Mouse (Mus musculus) midbrain, embryonic 10.5 days (tissue): Measurements from ENCODE around the gene Lcn9. TPM values are rescaled to one million over a fixed set of nuclear protein-coding genes. Genes with fewer than 3 reads are reported as not detected.
"Not testable (repeated sequence)": the region's sequence is repeated elsewhere in the genome, so short reads cannot be mapped to it uniquely, and the experiment has no call there.

ENCODE experiments used
- DNase-seq: peaks from one replicate; pipeline ENCODE4 v3.0.0-alpha.2; 2017; ENCODE audit warnings: low spot score
- H3K27ac ChIP-seq: fragments of 300-500 bp; sonication (generic); replicated peaks from 2 replicates; pipeline ENCODE4 v1.5.1; 2016; ENCODE audit warnings: mild to moderate bottlenecking
- H3K27me3 ChIP-seq: fragments of 300-500 bp; sonication (generic); 2 replicates; pipeline ENCODE4 v1.6.1; 2016; ENCODE audit warnings: low read depth, mild to moderate bottlenecking; ENCODE audit not compliant: poor library complexity, severe bottlenecking
- H3K36me3 ChIP-seq: fragments of 300-500 bp; sonication (generic); 2 replicates; pipeline ENCODE4 v1.6.1; 2016; ENCODE audit warnings: mild to moderate bottlenecking, moderate library complexity
- H3K4me1 ChIP-seq: fragments of 300-500 bp; sonication (generic); 2 replicates; pipeline ENCODE4 v1.6.1; 2016
- H3K4me3 ChIP-seq: fragments of 300-500 bp; sonication (generic); 2 replicates; pipeline ENCODE4 v1.5.1; 2016; ENCODE audit warnings: mild to moderate bottlenecking, moderate library complexity
- H3K9me3 ChIP-seq: fragments of 300-500 bp; sonication (generic); replicated peaks from 2 replicates; pipeline ENCODE4 v1.6.1; 2016; ENCODE audit warnings: mild to moderate bottlenecking
- WGBS: fragments of 180-500 bp; shearing (Covaris S2); methylation state at CpG from one replicate; pipeline ENCODE4 v1.1.7; 2016; 5-methylcytosine and 5-hydroxymethylcytosine counted together
- polyA plus RNA-seq: library from polyadenylated mRNA; unstranded; fragments of >200 nt; fragmentation: Nextera tagmentation; extraction: Ambion mirVana; gene quantifications from 2 replicates; pipeline ENCODE4 v1.2.1, GENCODE M21; 2016

Gene Lcn9
- polyA plus RNA-seq, 1 experiment from 2014 or later = not detected

DNA sequence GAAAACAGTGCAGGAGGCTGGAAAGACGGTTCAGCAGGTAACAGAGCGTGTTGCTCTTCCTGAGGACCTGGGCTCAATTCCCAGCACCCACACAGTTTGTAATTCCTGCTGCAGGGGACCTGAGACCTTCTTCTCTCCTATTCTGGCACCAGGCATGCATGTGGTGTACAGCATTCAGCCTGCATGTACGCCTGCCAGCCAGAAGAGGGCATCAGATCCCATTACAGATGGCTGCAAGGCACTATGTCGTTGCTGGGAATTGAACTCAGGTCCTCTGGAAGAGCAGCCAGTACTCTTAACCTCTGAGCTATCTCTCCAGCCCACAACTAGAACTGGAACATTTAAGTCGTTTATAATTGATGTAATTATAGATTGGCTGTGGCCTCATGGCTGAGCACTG, 9.6 kb upstream of the Lcn9 start:
- Histone ChIP-seq H3K36me3 (no peaks in the 10 kb centered on the region), H3K4me3 (no peak overlapping the region), H3K27ac (no peak overlapping the region), H3K9me3 (no peaks in the 10 kb centered on the region), H3K4me1 (no peaks in the 10 kb centered on the region), H3K27me3 (no peaks in the 10 kb centered on the region)
- DNase-seq = no peak
- WGBS = 77% methylated on average over 5 of the region's 5 CpGs

DNA sequence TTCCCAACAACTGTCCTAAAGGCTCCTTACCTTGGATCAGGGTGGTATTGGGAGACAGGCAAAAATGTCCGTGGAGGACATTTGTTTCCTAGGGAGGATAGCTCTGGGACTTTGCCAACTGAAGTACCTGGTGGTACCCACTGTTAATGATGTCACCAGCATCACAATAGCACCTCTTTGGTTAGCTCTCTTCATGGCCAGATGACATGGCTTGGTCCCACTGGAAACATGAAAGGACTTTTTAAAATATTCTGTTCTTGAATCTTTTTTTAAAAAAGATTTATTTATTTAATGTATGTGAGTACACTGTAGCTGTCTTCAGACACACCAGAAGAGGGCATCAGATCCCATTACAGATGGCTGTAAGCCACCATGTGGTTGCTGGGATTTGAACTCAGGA, 7.2 kb upstream of the Lcn9 start, which contains the start of gene Glt6d1:
TSS of gene Glt6d1 (minus strand) at position 101 of the 400 bp plus-strand sequence.
- WGBS = 80% methylated on average over 1 of the region's 1 CpGs
- H3K9me3 ChIP-seq, H3K27me3 ChIP-seq, H3K27ac ChIP-seq, H3K4me1 ChIP-seq, H3K36me3 ChIP-seq, H3K4me3 ChIP-seq, DNase-seq: not testable (repeated sequence)

DNA sequence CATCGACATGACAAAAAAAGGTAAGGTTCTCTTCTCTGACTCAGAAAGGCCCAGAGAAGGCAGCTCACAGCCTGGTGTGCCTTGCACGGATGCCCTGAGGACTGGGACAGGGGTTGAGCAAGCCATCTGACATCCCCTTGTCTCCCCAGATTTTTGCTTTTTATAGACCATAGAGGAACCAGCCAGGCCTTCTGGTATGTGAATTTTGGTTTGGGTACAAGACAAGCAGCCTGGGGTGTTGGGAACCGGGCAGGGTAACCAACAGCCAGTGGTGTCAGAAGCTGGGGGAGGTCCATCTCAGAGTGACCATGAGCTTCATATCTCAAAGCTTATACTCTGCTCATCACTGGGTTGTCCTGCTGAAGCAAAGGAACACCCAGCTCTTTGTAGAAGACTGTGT, 1.8 kb downstream of the Lcn9 start:
- no peaks in the 10 kb centered on the region for H3K9me3 ChIP-seq
- H3K27me3 ChIP-seq = no peaks in the 10 kb centered on the region
- no peak overlapping the region for H3K4me3 ChIP-seq
- no peak for DNase-seq
- no peak overlapping the region for H3K27ac ChIP-seq
- H3K36me3 ChIP-seq = no peaks in the 10 kb centered on the region
- WGBS = 85% methylated on average over 3 of the region's 3 CpGs
- no peaks in the 10 kb centered on the region for H3K4me1 ChIP-seq

DNA sequence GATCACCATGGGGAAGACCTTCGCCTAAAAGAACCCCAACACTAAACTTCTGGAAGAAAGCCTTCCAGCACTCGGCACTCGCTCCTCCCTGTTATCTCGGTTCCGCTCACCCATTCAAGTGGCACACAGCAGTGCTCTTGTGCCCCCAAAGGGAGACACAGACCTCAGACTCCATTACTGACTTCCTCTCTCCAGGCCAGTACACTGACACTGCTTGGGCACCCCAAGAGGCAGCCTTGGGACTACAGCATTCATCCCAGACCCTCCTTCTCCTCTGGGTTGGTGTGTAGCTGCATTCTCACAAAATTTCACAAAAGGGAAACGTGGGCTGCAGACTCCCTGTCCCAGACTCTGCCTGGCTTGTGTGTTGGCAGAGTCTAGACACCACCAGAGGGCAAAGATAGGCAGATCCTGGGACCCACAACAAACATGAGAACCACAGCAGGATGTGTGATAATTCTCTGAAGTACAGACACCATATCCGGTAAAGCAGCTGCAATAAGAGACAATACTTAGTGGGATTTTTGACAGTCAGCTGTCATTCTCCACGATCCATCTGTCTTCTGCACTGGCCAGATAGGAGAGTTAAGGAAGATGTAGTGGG, 5.5 kb downstream of the Lcn9 start:
- Histone ChIP-seq H3K36me3 (no peaks in the 10 kb centered on the region), H3K4me3 (no peak overlapping the region), H3K4me1 (no peaks in the 10 kb centered on the region), H3K27ac (no peak overlapping the region), H3K27me3 (no peaks in the 10 kb centered on the region), H3K9me3 (no peaks in the 10 kb centered on the region)
- WGBS = 83% methylated on average over 8 of the region's 8 CpGs
- no peak for DNase-seq

DNA sequence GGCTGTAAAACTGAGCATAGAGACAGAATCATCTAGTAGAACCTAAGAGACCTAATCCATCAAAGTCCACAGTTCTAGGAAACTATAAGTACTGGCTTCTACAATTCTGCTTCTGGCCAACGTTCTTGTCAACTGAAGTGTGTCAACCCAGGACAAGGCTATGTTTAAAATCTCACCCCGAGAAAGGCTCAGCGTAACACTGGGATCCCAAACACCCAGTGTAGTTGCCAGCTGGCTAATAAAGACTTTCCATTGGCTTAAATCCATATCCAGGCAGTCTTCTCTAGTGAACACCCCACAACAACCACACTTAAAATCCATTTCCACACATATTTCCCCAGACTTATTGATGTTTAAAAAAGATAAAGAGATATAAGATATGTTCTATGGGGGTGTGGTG, 7.8 kb downstream of the Lcn9 start:
- no peak for DNase-seq
- 83% methylated on average over 3 of the region's 3 CpGs for WGBS
- Histone ChIP-seq H3K4me3 (no peak overlapping the region), H3K36me3 (no peaks in the 10 kb centered on the region), H3K9me3 (no peaks in the 10 kb centered on the region), H3K4me1 (no peaks in the 10 kb centered on the region), H3K27me3 (no peaks in the 10 kb centered on the region), H3K27ac (no peak overlapping the region)

DNA sequence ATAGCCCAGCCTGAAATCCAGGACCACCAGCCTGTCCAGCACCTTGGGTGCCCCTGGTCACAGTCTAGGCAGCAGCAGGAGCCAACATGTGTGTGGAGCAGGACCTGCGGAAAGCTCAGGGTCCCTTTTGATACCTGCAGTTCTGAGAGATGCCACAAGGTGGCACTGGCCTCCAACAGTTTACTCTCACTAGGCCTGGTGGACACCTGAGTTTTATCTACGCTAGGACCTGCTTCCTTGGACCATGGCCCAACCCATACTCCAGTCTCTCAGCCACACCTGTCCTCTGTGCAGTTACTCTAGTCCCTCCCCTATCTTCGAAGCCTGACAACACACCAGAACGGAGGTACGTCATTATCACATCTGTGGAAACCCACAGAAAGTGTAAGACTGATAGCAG, 13.3 kb downstream of the Lcn9 start:
- DNase-seq = peak; percentile 67
- H3K36me3 ChIP-seq = no peaks in the 10 kb centered on the region
- H3K4me3 ChIP-seq = no peak overlapping the region
- 0 out of 2 replicates have a peak, but pooled peaks cover 4% of the 10 kb centered on the region for H3K4me1 ChIP-seq
- H3K27me3 ChIP-seq = no peaks in the 10 kb centered on the region
- no peaks in the 10 kb centered on the region for H3K9me3 ChIP-seq
- 52% methylated on average over 5 of the region's 5 CpGs for WGBS
- no peak overlapping the region for H3K27ac ChIP-seq

DNA sequence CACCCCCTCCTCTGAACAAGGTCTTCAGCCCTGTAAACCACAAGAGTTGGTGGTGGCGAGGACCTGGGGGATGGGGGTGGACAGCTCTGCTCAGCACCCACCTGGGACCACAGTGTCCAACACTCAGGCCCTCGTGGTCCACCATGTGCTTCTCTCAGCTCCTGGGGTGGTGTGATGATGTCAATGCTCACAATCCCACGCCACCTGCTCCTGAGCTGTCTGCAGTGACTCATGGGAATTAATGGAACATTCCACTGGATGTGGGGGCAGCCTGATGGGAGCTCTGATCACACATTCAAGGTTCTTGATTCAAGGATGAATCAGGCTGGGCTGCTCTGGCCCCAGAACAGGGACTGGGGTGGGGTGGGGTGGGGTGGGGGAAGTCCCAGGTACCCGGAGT, 19.2 kb downstream of the Lcn9 start:
- H3K4me3 ChIP-seq = no peak overlapping the region
- no peak overlapping the region for H3K27ac ChIP-seq
- WGBS = 79% methylated on average over 4 of the region's 4 CpGs
- DNase-seq = no peak
- no peaks in the 10 kb centered on the region for H3K9me3 ChIP-seq
- no peaks in the 10 kb centered on the region for H3K27me3 ChIP-seq
- no peaks in the 10 kb centered on the region for H3K36me3 ChIP-seq
- 0 out of 2 replicates have a peak, but pooled peaks cover 9% of the 10 kb centered on the region for H3K4me1 ChIP-seq

DNA sequence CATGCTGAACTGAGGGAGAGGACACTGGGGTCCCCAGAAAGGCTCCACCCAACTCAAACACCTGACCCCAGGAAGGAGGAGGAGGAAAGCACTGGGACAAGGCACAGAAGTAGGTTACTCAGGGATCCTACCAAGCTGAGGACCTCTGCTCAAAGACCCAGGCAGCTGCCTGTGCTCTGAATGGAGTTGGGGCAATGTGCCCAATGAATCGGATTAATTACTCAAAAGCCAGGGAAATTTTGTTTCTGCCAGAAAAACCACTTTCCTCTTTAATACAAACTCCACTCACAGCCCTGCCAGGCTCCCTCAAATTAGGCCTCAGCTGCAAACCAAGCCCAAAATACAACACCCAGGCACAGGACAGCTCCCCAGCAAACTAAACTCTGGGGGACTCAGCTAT, 19.8 kb downstream of the Lcn9 start:
- 73% methylated on average over 1 of the region's 1 CpGs for WGBS
- Histone ChIP-seq H3K4me3 (no peak overlapping the region), H3K27me3 (no peaks in the 10 kb centered on the region), H3K36me3 (no peaks in the 10 kb centered on the region), H3K4me1 (0 out of 2 replicates have a peak, but pooled peaks cover 9% of the 10 kb centered on the region), H3K27ac (no peak overlapping the region), H3K9me3 (no peaks in the 10 kb centered on the region)
- DNase-seq = no peak

DNA sequence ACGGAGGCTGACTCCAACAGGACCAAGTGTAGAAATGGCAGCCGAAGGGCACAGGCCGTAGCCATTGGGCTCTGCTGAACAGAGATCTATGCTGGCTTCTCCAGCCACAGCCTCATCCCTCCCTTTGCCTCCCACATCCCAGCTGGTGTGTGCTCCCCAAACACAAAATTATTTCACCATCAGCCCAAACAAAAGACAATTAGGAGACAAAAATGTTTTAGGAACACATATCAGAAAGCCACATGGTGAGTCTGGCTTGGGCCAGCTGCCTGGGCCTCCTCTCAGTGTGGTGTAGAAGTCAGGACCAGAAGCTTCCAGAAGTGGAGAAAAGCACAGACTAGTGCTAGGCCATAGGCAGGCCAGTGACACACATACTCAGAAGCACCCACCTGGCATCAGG, 21.1 kb downstream of the Lcn9 start:
- Histone ChIP-seq H3K27me3 (no peaks in the 10 kb centered on the region), H3K27ac (no peak overlapping the region), H3K4me3 (no peak overlapping the region), H3K36me3 (no peaks in the 10 kb centered on the region), H3K9me3 (no peaks in the 10 kb centered on the region), H3K4me1 (0 out of 2 replicates have a peak, but pooled peaks cover 9% of the 10 kb centered on the region)
- WGBS = 85% methylated on average over 3 of the region's 3 CpGs
- no peak for DNase-seq

DNA sequence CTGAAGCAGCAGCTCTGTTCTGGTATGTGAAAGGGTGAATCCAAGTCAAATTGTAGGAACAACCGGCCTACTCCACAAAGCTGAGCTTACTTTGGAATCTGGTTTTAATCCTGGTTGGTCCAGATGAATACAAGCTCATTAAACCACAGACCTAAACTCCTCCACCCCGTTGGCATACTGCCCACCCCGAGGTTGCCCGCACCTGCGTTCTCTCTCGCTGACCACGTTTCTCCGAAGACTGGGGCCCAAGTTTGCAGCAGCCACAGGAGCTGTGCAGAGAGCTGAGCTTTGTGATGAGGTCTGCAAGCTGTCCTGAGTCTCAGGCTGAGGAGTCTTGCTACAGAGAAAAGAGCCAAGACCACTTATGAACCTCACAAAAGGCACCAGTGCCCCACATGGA, 23.6 kb downstream of the Lcn9 start:
- 89% methylated on average over 8 of the region's 8 CpGs for WGBS
- H3K9me3 ChIP-seq = no peaks in the 10 kb centered on the region
- H3K27me3 ChIP-seq = no peaks in the 10 kb centered on the region
- H3K27ac ChIP-seq = no peak overlapping the region
- no peak for DNase-seq
- H3K4me3 ChIP-seq = no peak overlapping the region
- H3K4me1 ChIP-seq = 0 out of 2 replicates have a peak, but pooled peaks cover 5% of the 10 kb centered on the region
- no peaks in the 10 kb centered on the region for H3K36me3 ChIP-seq

DNA sequence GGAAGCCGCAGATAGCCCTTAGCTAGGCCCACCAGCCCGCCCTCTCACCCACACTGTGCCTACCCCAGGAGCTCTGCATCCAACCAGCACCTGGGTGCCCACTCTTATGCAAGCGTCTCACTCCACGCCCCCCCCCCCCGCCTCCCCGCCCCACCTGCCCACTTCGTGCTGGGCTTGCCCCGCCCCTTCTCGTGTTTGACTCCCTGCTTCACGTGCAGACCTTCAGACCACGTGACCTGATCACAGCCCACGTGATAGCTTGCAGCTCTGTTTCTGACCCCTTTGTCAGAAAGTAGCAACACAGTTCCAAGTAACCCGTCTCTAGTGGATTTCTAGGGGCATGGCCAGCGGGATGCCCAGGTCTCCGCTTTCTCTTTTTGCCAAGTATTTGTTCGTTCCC, 24.3 kb downstream of the Lcn9 start, which contains the start of gene Sohlh1:
TSS of gene Sohlh1 (minus strand) at position 23 of the 400 bp plus-strand sequence.
- H3K4me3 ChIP-seq = no peak within 1 kb of the TSS
- no peak for DNase-seq
- 79% methylated on average over 16 of the region's 16 CpGs for WGBS
- 0 out of 2 replicates have a peak, but pooled peaks cover 5% of the 10 kb centered on the region for H3K4me1 ChIP-seq
- no peaks in the 10 kb centered on the region for H3K9me3 ChIP-seq
- H3K27ac ChIP-seq = no peak within 1 kb of the TSS
- no peaks in the 10 kb centered on the region for H3K36me3 ChIP-seq
- H3K27me3 ChIP-seq = no peaks in the 10 kb centered on the region

DNA sequence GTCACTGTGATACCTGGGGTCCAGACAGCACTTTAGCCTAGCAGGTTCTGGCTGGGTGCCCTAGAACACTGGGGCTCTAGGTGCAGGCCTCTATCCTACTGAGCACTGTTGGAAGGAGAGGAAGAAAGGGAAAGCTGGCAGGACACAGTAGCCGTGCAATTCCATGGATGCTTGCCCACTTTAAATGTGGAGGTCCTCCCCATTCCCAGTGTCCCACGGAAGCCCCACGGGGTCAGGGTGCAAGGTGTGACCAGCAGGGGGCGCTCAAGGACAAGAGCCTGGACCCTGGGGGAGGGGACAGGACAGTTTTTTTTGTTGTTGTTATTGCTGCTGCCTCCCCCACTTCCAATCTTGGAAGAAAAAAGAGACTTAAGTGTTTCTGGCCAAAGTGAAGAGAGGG, 27.4 kb downstream of the Lcn9 start:
- H3K36me3 ChIP-seq = no peaks in the 10 kb centered on the region
- peak; percentile 45 for DNase-seq
- no peak overlapping the region for H3K4me3 ChIP-seq
- H3K27ac ChIP-seq = no peak overlapping the region
- H3K4me1 ChIP-seq = no peaks in the 10 kb centered on the region
- 14% methylated on average over 4 of the region's 4 CpGs for WGBS
- no peaks in the 10 kb centered on the region for H3K27me3 ChIP-seq
- H3K9me3 ChIP-seq = no peaks in the 10 kb centered on the region

DNA sequence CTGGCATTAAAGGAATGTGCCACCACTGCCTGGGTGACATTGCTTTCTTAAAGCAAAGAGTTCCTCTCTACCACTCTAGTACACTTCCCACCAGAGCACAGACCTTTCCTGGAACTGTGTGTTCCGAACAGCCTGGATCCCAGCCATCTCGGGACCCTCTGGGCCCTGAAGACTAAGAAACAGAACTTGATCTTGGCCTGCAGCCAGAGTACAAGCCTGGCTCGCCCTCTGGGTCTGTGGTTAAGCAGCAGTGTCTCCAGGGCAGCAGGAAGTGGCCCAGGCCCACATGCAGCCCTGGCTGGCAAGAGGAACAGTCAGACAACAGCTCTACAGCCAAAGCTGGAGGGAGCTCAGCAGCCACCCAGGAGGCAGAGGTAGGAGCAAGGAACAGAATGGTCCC, 29.7 kb downstream of the Lcn9 start:
- no peaks in the 10 kb centered on the region for H3K36me3 ChIP-seq
- H3K4me1 ChIP-seq = no peaks in the 10 kb centered on the region
- WGBS = 72% methylated on average over 3 of the region's 3 CpGs
- H3K27ac ChIP-seq = no peak overlapping the region
- H3K9me3 ChIP-seq = no peaks in the 10 kb centered on the region
- H3K27me3 ChIP-seq = no peaks in the 10 kb centered on the region
- no peak overlapping the region for H3K4me3 ChIP-seq
- DNase-seq = no peak

DNA sequence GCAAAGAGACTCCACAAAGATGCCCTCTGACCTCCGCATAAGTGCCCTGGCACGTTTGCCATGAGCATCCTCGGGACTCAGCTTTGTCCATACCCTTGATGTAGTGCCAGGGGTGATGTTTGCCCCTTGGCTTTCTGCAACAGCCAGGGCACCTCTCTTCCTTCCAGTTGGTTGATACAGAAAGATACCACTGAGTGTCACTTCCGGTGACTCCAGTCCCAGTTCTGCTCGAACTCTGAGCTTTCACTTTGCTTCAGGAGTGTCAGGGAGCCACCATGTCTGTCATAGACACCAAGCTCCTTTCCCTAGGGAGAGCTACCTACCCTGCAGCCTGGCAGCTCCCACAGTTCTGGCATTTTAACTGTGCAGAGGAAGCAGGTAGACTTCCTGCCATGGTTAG, 31.0 kb downstream of the Lcn9 start:
- 87% methylated on average over 5 of the region's 5 CpGs for WGBS
- H3K4me3 ChIP-seq = no peak overlapping the region
- no peaks in the 10 kb centered on the region for H3K27me3 ChIP-seq
- no peaks in the 10 kb centered on the region for H3K9me3 ChIP-seq
- H3K4me1 ChIP-seq = no peaks in the 10 kb centered on the region
- no peak overlapping the region for H3K27ac ChIP-seq
- no peak for DNase-seq
- H3K36me3 ChIP-seq = no peaks in the 10 kb centered on the region
